Mouse (Mus musculus) olfactory bulb, adult 2 months (tissue): ENCODE measurements around the gene Lysmd3.

ENCODE experiments used
- CTCF ChIP-seq: fragments of 200-500 bp; IDR thresholded peaks from 2 replicates; pipeline ENCODE4 v1.5.1; 2012; ENCODE audit warnings: low read depth, mild to moderate bottlenecking, low read length, moderate library complexity; ENCODE audit not compliant: insufficient read depth
- POLR2A ChIP-seq: fragments of 200-500 bp; IDR thresholded peaks from 2 replicates; pipeline ENCODE4 v1.6.1; 2012; ENCODE audit warnings: mild to moderate bottlenecking, low read depth, low read length, moderate library complexity; ENCODE audit not compliant: insufficient read depth

DNA sequence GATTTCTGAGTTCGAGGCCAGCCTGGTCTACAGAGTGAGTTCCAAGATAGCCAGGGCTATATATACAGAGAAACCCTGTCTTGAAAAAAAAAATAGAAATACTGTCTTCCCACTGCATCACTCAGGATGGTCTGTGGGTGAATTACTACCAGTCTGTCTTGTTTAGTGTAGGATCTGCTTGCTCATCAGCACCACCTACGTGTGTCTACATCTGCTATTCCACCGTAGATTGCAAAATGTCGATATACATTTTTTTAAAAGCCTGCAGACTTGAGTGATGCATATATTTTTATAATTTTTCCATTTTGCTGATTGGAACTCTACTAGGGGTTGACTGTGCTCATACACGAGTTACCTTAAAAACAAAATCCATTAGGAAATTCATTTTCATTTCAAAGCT is 48.8 kb downstream of the Lysmd3 start:
- TF ChIP-seq POLR2A = no peak
- no peak for TF ChIP-seq CTCF
